Mouse (Mus musculus) cerebellum, adult 2 months (tissue): ENCODE results near the gene Ptch2.

ENCODE experiments used
- CTCF ChIP-seq: fragments of 200-500 bp; IDR thresholded peaks from 2 replicates; pipeline ENCODE4 v1.5.1; 2011; ENCODE audit warnings: low read depth, mild to moderate bottlenecking, control low read depth, low read length, moderate library complexity, borderline replicate concordance; ENCODE audit not compliant: insufficient read depth
- POLR2A ChIP-seq: fragments of 200-500 bp; IDR thresholded peaks from 2 replicates; pipeline ENCODE4 v1.6.1; 2011; ENCODE audit warnings: low read length, control low read depth, borderline replicate concordance; ENCODE audit not compliant: insufficient read depth

DNA sequence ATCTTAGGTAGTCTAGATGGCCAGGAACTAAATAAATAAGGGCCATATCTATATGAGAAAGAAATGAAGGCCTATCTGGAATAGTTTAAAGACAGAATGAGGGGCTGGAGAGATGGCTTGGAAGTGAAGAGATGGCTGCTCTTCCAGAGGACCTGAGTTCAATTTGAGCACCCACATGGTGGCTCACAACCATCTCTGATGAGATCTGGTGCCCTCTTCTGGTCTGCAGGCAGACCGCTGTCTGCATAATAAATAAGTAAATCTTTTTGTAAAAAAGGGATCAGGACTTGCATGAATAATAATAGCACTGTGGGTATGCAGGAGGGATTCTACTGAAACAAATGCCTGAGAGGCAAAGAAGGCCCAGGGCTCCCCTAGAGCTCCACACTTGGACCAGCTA, 17.4 kb downstream of the Ptch2 start:
- TF ChIP-seq POLR2A (no peak), CTCF (no peak)
